Mouse (Mus musculus) small intestine, adult 10 weeks (tissue): Measurements from ENCODE around the gene Psmb11. TPM values are rescaled to one million over a fixed set of nuclear protein-coding genes. Genes with fewer than 3 reads are reported as not detected.

Source experiments
- polyA plus RNA-seq: library from polyadenylated mRNA; stranded (reverse); fragments of 350-450 nt; fragmentation: Illumina TruSeq; extraction: RNeasy Lipid Tissue Mini Kit (QIAGEN cat#74804); gene quantifications from one replicate; pipeline ENCODE4 v1.2.3, GENCODE M21; 2014; ENCODE audit warnings: low replicate concordance

Gene Psmb11
- polyA plus RNA-seq: not detected

GRCm38 (mm10) chr14:54621133-54621532 lies at the start of gene Psmb11:
Gene Psmb11 (plus strand): TSS chr14:54621433.

GRCm38 (mm10) chr14:54577089-54577982 lies 43.9 kb upstream of the Psmb11 start, which contains the start of gene Ajuba:
Gene Ajuba (minus strand): TSS chr14:54577558.

DNA sequence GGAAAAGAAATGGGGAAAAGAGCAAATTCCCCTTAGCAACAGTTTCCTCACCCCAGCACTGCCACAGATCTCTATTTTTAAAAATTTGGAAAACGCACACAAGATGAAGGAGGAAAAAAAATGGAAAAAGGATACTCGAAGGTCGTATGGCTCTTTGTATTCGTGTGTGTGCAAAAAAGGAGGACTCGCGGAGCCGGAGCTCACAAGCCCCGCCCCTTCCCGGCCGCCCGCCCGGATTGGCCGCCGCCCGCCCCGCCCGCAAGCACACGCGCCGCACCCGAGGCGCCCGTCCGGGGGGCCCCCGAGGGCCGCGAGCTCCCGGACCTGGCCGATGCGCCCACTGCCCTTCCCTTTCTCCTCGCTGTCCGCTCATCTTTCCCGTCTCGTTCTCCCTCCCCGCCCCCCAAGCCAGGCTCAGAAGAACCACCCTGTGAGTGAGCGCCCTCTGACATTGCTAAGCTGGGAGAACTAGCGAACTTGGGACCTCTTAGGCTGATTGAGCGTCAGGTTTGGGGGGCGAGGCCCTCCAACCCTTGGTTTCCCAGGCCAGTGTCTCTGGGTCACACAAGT lies 15.4 kb upstream of the Psmb11 start, which contains the start of gene 4931414P19Rik:
Gene 4931414P19Rik (minus strand): TSS at position 242 of the 570 bp plus-strand sequence.

DNA sequence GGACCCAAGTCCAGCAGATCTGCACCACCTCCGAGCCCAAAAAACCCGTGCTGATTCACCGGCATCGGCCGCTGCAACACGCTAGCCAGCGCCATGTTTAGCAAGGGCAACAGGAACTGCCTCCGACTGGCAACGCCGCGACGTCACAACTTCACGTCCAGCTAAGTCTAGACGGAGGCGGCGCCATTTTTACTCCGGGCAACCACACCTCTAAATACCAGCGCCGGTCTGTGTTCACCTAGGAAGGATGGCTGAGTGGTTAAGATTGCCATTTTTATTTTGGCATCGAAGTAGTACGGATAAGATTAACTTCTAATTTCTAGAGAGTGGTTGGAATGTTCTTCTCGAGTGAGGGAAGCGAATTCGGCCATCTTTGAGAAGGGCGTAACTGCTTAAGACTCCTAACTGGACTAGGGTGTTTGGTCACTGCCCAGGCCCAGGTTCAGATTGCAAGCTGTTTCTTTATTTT lies 3.3 kb upstream of the Psmb11 start, which contains the start of gene Psmb5:
Gene Psmb5 (minus strand): TSS at position 126 of the 469 bp plus-strand sequence.

DNA sequence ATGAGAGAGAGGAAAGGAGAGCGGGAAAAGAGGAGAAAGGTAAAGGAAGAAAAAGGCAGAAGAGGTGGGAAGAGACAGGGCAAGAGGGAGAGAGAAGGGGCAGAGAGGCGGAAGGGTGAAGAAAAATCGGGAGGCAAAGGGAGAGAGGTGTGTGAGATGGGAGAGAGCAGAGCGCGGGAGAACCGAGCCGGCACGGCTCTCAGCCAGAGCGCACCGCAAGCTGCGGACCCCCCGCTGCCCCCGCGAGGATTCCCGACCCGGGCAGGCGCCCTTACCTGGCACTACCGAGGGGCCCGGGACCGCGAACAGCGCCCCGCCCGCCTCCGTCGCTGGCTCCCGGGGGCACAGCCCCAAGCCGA lies 19.7 kb downstream of the Psmb11 start, which contains the start of gene Gm17606:
Gene Gm17606 (plus strand): TSS at position 7 of the 359 bp plus-strand sequence.

DNA sequence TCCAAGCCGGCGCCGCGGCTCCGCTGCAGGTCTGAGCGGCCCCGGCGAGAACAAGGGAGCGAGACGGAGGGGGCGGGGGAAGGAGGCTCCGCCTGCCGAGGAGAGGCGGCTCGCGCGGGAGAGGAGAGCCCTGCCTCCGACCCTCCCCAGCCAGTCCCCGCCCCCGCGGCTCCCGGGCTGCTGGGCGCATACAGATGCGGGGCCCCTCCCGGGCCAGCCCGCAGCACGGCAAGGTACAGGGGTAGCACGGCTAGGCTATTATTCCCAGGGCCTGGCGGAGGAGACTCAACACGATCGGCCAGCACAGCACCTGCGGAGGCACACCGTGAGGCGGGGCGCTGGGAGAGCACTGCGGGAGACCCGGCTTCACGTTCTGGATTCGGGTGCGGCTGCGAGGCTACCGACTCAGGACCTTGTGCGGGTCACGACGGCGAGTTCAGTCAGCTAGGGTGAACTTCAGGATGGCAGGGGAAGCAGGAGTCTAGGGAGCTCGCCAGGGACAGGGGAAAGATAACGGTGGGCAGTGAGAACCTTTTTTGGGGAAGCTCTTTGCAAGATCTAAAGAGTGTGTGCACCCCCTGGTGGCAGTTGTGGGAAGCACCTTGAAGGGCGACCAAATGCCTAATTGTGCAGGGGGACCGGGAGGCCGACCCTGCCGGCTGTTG lies 20.2 kb downstream of the Psmb11 start, which contains the start of gene Cdh24:
Gene Cdh24 (minus strand): TSS at position 60 of the 665 bp plus-strand sequence.

Other genes starting within 250 kb of the Psmb11 start
- 17.1 TPM for gene Slc7a7, start 203.7 kb upstream of the Psmb11 start, polyA plus RNA-seq
- 33.3 TPM for gene Mrpl52, start 194.5 kb upstream of the Psmb11 start, polyA plus RNA-seq
- 10.3 TPM for gene Mmp14, start 189.8 kb upstream of the Psmb11 start, polyA plus RNA-seq
- gene Lrp10, start 157.3 kb upstream of the Psmb11 start, polyA plus RNA-seq: 4.1 TPM
- gene Rem2, start 145.3 kb upstream of the Psmb11 start, polyA plus RNA-seq: not detected
- 14.8 TPM for gene Prmt5, start 103.9 kb upstream of the Psmb11 start, polyA plus RNA-seq
- 5.1 TPM for gene Haus4, start 66.8 kb upstream of the Psmb11 start, polyA plus RNA-seq
- gene Ajuba, start 43.9 kb upstream of the Psmb11 start, polyA plus RNA-seq: 1.0 TPM
- gene 4931414P19Rik, start 15.4 kb upstream of the Psmb11 start, polyA plus RNA-seq: 1.3 TPM
- gene Psmb5, start 3.4 kb upstream of the Psmb11 start, polyA plus RNA-seq: 0.52 TPM
- gene Gm17606, start 19.5 kb downstream of the Psmb11 start, polyA plus RNA-seq: not detected
- gene Cdh24, start 19.9 kb downstream of the Psmb11 start, polyA plus RNA-seq: not detected
- 21.3 TPM for gene 1700123O20Rik, start 64.8 kb downstream of the Psmb11 start, polyA plus RNA-seq
- 101 TPM for gene Acin1, start 65.5 kb downstream of the Psmb11 start, polyA plus RNA-seq
- gene Gm29776, start 77.4 kb downstream of the Psmb11 start, polyA plus RNA-seq: not detected
- gene Cebpe, start 90.7 kb downstream of the Psmb11 start, polyA plus RNA-seq: not detected
- gene Slc7a8, start 160.5 kb downstream of the Psmb11 start, polyA plus RNA-seq: 32.0 TPM
- not detected for gene Rnf212b, start 192.7 kb downstream of the Psmb11 start, polyA plus RNA-seq
- gene Homez, start 249.5 kb downstream of the Psmb11 start, polyA plus RNA-seq: 3.3 TPM